Mouse (Mus musculus) intestine, embryonic 15.5 days (tissue): ENCODE measurements around the gene Atp5h. TPM values are rescaled to one million over a fixed set of nuclear protein-coding genes. Genes with fewer than 3 reads are reported as not detected.

Experiments
- ATAC-seq: fragments of 200-750 bp; cut with Nextera tagmentation; 2 replicates; pipeline ENCODE4 v1.8.0; 2017; ENCODE audit warnings: moderate TSS enrichment, moderate library complexity
- H3K27ac ChIP-seq: fragments of 300-500 bp; sonication (generic); 2 replicates; pipeline ENCODE4 v1.5.1; 2015; ENCODE audit warnings: mild to moderate bottlenecking, inconsistent platforms
- H3K27me3 ChIP-seq: fragments of 300-500 bp; sonication (generic); replicated peaks from 2 replicates; pipeline ENCODE4 v1.6.1; 2015; ENCODE audit warnings: inconsistent platforms
- H3K36me3 ChIP-seq: fragments of 300-500 bp; sonication (generic); 2 replicates; pipeline ENCODE4 v1.6.1; 2015; ENCODE audit warnings: inconsistent platforms
- H3K4me1 ChIP-seq: fragments of 300-500 bp; sonication (generic); replicated peaks from 2 replicates; pipeline ENCODE4 v1.6.1; 2015; ENCODE audit warnings: inconsistent platforms
- H3K4me2 ChIP-seq: fragments of 300-500 bp; sonication (generic); replicated peaks from 2 replicates; pipeline ENCODE4 v1.6.1; 2015; ENCODE audit warnings: mild to moderate bottlenecking, inconsistent platforms
- H3K4me3 ChIP-seq: fragments of 300-500 bp; sonication (generic); replicated peaks from 2 replicates; pipeline ENCODE4 v1.5.1; 2015; ENCODE audit warnings: inconsistent platforms
- H3K9ac ChIP-seq: fragments of 300-500 bp; sonication (generic); 2 replicates; pipeline ENCODE4 v1.6.1; 2015; ENCODE audit warnings: inconsistent platforms
- H3K9me3 ChIP-seq: fragments of 300-500 bp; sonication (generic); 2 replicates; pipeline ENCODE4 v1.6.1; 2016; ENCODE audit warnings: inconsistent platforms
- WGBS: fragments of 180-500 bp; shearing (Covaris S2); methylation state at CpG from one replicate; pipeline ENCODE4 v1.1.7; 2015; 5-methylcytosine and 5-hydroxymethylcytosine counted together
- polyA plus RNA-seq: library from polyadenylated mRNA; unstranded; fragments of >200 nt; fragmentation: Nextera tagmentation; extraction: Ambion mirVana; gene quantifications from 2 replicates; pipeline ENCODE4 v1.2.1, GENCODE M21; 2015

Atp5h gene
- polyA plus RNA-seq, 1 experiment from 2014 or later = 989 TPM

DNA sequence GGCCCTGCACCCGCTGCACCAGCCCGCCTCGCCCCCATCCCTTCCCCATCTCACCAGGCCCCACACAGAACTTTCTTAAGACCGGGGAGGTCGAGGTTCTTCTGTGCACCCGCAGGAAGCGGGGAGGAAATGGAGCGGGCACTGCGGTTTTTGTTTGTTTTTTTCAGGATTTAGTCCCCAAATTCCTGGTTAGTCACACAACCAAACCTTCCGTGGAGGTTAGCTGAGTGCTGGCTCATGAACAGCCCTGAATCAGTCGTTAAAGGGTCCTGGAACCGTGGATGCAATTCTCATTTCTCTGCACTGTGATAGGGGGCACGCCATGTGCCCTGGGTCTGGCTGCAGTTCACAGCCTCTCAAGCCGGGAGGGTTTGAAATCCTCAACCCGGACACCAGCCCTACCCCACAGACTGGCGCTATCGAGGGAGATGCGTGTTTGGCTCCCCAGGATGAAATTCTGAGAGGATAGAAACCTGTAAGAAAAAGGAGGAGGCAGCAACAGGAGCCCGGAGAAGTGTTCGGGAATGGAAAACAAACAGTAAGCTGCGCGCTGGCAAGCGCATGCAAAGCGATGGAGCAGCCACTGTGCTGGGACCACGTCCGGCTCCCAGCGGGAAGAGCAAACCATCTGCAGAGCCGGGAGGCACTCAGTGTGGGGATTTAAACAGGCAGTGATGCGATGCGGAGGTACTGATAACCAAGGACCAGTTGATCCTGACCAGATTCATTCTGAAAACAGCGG, 16.0 kb upstream of the Atp5h start:
- no peaks in the 10 kb centered on the region for H3K9me3 ChIP-seq
- no peak overlapping the region for H3K27ac ChIP-seq
- peak overlapping the region; percentile 43 for H3K9ac ChIP-seq
- peaks cover 11% of the 10 kb centered on the region for H3K4me1 ChIP-seq
- peak overlapping the region; percentile 10 for H3K4me3 ChIP-seq
- ATAC-seq = peak; percentile 53; the same call in 1 of the 2 replicates
- peak overlapping the region; percentile 68 for H3K4me2 ChIP-seq
- H3K27me3 ChIP-seq = no peaks in the 10 kb centered on the region
- 7% methylated on average over 31 of the region's 31 CpGs for WGBS
- peaks cover 9% of the 10 kb centered on the region for H3K36me3 ChIP-seq

DNA sequence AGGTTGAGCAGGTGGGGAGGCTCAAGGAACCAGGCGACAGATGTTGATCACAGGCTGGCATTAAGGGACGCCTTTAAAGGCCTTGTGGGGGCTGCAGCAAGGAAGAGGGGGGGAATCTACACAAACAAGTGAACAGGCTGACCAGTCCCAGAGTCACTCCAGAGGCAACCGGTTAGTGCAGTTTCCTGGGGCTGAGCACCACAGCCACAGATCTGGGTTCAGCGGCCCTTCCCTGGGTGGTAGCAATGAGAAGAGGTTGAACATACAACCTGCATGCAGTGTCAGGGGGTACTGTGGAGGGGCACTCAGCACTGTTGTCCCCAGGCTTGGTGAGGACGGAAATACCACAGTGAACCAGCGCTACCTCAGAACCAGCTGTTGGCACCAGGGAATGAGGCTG, 13.6 kb upstream of the Atp5h start:
- Histone ChIP-seq H3K4me2 (no peak overlapping the region), H3K4me1 (peaks cover 11% of the 10 kb centered on the region), H3K36me3 (peaks cover 15% of the 10 kb centered on the region), H3K4me3 (no peak overlapping the region), H3K9ac (no peak overlapping the region), H3K9me3 (no peaks in the 10 kb centered on the region), H3K27me3 (no peaks in the 10 kb centered on the region), H3K27ac (no peak overlapping the region)
- WGBS = 78% methylated on average over 6 of the region's 6 CpGs
- ATAC-seq = no peak; the same call in 1 of the 2 replicates

DNA sequence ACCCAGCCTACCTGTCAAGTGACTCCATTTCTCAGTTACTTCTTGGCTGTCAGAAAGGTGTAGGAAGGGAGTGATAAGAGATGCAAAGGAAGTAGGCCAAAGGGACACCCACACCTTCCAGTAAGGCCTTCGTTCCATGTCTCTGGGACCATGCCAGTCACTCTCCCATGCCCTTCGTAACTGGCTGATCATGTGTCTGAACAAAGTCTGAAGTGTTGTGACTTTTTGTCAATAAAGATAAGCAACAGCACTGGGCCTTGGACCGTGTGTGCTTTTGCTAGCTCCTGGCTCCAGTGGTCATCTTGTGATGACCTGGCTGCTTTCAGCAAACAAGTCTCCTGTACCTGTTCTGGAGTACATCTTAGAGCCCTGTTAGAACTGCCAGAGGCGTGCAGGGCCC, 13.1 kb upstream of the Atp5h start:
- WGBS = 61% methylated on average over 4 of the region's 4 CpGs
- ATAC-seq = peak; percentile 49
- no peak overlapping the region for H3K4me3 ChIP-seq
- no peak overlapping the region for H3K9ac ChIP-seq
- no peaks in the 10 kb centered on the region for H3K27me3 ChIP-seq
- peaks cover 11% of the 10 kb centered on the region for H3K4me1 ChIP-seq
- no peak overlapping the region for H3K27ac ChIP-seq
- H3K4me2 ChIP-seq = no peak overlapping the region
- H3K36me3 ChIP-seq = peaks cover 15% of the 10 kb centered on the region
- no peaks in the 10 kb centered on the region for H3K9me3 ChIP-seq

DNA sequence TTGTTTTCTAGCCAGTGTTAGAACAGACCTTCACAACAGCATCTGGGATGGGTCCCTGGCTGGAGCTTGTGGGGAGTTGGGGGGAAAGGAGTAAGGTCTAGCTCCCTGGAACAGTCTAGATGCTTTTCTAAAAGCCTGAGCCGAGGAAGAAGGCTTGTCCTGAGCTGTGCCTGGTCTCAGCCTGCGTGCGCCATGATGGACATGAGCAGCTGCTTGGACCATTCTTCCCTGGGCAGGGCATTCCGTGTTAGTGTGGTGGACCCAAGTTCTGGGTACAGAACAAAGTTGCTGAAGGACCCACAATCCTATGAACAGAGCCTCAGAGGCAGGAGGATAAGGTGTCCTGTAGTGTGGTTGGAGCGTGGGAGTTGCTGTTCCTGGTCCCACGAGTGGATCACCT, 10.8 kb upstream of the Atp5h start:
- H3K36me3 ChIP-seq = peaks cover 19% of the 10 kb centered on the region
- H3K27ac ChIP-seq = no peak overlapping the region
- H3K9ac ChIP-seq = no peak overlapping the region
- H3K9me3 ChIP-seq = no peaks in the 10 kb centered on the region
- WGBS = 89% methylated on average over 6 of the region's 6 CpGs
- H3K4me1 ChIP-seq = peaks cover 3% of the 10 kb centered on the region; the same call in 1 of the 2 replicates
- no peaks in the 10 kb centered on the region for H3K27me3 ChIP-seq
- H3K4me2 ChIP-seq = no peak overlapping the region
- H3K4me3 ChIP-seq = no peak overlapping the region
- no peak for ATAC-seq

DNA sequence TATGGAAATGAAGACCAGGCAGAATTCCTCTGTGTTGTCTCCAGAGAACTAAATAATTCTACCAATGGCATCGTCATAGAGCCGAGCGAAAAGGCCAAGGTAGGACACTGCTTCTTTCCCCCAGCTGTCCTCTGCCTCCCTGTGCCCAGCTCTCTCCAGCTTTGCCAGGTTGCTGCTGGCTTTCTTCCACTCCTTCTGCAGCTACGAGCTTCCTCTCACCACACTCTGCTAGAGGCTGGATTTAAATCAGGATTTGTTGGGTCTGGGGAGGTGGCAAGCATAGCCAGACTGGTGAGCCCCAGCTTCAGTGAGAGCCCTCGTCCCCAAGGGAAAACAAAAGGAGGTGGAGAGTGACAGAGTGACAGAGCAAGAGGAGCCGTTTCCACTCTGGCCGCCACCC, 9.5 kb upstream of the Atp5h start:
- Histone ChIP-seq H3K36me3 (peaks cover 19% of the 10 kb centered on the region), H3K27me3 (no peaks in the 10 kb centered on the region), H3K4me1 (no peaks in the 10 kb centered on the region), H3K27ac (no peak overlapping the region), H3K4me3 (no peak overlapping the region), H3K9me3 (no peaks in the 10 kb centered on the region), H3K9ac (no peak overlapping the region), H3K4me2 (no peak overlapping the region)
- 88% methylated on average over 7 of the region's 7 CpGs for WGBS
- ATAC-seq = no peak

DNA sequence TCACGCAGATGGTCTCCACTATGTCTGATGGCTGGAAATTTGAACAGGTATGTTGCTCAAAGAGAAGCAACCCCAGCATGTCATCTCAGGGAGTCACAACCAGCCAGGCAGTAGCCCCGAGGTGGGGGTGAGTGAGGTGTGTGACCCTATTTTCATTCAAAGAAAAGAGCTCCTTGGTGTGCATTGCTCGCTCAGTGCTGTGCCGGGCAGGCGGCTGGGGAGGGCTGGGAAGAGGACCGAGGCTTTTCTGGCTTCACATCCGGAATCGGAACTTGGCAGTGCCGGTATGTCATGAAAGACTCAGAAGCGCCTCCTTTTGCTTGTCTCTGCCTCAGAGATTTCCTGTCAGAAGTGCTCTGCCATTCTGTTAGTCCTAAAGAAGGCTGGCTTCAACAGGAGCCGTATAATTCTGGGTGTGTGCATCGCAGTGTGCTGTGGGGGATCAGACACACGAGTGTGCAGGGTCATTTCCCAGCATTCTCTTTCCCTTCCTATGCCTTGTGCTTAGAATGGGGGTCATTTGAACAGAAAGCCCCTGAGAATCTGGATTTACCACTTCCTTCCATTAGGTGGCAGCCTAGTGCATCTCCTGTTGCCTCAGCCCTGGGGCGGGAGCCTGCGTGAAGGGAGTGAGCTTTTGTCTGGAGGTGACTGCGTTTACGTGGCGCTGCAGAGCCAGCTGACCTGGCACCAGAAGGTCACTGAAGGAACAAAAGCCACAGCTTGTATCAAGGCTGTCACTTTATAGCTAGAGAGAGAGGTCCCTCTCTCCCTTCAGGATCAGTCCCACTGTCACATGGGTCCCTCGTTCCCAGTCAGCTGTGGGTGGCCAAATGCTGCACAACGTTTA, 7.9 kb upstream of the Atp5h start:
- Histone ChIP-seq H3K36me3 (peaks cover 19% of the 10 kb centered on the region), H3K9me3 (no peaks in the 10 kb centered on the region), H3K4me1 (no peaks in the 10 kb centered on the region), H3K4me2 (0 out of 2 replicates have a peak overlapping the region, but pooled peaks have one; percentile 22), H3K27me3 (no peaks in the 10 kb centered on the region), H3K9ac (no peak overlapping the region), H3K4me3 (no peak overlapping the region), H3K27ac (no peak overlapping the region)
- 39% methylated on average over 20 of the region's 20 CpGs for WGBS
- peak; percentile 80 for ATAC-seq

DNA sequence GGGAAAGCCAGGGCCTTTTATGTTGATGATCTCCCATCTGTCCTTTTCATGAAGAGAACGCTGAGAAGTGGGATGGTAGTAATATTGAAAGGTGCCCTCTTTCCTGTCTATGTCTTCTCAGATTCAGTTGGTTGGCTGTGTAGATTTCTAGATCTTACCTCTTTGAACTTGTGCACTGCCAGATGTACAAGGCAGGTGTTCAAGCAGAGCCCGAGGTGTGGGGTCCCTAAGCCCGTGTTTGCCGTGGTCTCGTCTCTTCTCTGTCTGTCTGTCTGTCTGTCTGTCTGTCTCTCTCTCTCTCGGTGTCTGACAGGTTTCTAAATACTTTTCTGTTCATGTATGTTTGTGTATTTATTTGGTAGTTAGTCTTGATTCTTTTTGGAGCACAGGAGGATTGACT, 5.9 kb upstream of the Atp5h start:
- Histone ChIP-seq H3K4me3 (no peak overlapping the region), H3K4me1 (peaks cover 11% of the 10 kb centered on the region), H3K36me3 (peaks cover 9% of the 10 kb centered on the region), H3K9ac (no peak overlapping the region), H3K27me3 (no peaks in the 10 kb centered on the region), H3K27ac (no peak overlapping the region), H3K9me3 (no peaks in the 10 kb centered on the region), H3K4me2 (no peak overlapping the region)
- no peak for ATAC-seq
- WGBS = 86% methylated on average over 6 of the region's 6 CpGs

DNA sequence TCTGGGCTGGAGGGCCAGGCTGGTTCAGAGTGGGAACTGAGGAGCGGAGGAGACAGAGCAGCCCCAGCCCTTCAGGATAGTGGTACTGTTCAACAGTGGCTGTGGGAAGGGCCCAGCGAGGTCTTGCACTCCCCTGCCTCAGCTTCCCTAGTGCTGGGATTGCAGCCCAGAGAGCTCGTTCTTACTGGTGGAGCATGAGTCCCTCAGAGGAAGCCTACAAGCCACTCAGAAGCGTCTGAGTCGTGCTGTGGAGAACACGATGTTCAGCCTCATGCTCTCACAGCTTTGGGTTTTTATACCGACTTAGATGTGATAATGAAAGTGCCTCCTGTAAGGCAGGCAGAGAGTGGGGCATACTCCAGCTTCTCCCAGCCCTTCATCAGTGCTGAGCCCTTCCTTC, 4.9 kb upstream of the Atp5h start:
- no peaks in the 10 kb centered on the region for H3K9me3 ChIP-seq
- H3K27ac ChIP-seq = no peak overlapping the region
- 82% methylated on average over 7 of the region's 7 CpGs for WGBS
- H3K4me3 ChIP-seq = no peak overlapping the region
- H3K4me1 ChIP-seq = peaks cover 12% of the 10 kb centered on the region
- no peak overlapping the region for H3K9ac ChIP-seq
- no peak for ATAC-seq
- H3K27me3 ChIP-seq = no peaks in the 10 kb centered on the region
- H3K4me2 ChIP-seq = no peak overlapping the region
- peaks cover 4% of the 10 kb centered on the region for H3K36me3 ChIP-seq

DNA sequence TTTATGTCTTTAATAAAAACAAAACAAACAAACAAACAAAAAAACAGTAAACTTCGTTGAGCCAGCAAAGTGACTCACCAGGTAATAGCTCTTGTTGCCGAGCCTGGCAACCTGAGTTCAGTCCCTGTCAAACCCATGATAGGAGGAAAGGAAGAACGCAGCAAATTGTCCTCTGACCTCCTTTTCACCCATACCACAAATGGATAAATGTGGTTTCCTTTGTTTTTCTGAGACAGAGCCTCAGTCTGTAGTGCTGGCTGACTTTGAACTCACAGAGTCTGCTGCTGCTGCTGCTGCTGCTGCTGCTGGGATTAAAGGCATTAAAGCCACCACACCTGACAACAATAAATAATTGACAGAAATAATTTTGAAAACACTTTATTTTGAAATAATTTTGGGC, 3.3 kb upstream of the Atp5h start:
- Histone ChIP-seq H3K4me1 (peaks cover 19% of the 10 kb centered on the region), H3K4me3 (no peak overlapping the region), H3K4me2 (no peak overlapping the region), H3K9me3 (no peaks in the 10 kb centered on the region), H3K27ac (no peak overlapping the region), H3K27me3 (no peaks in the 10 kb centered on the region), H3K36me3 (peaks cover 4% of the 10 kb centered on the region), H3K9ac (no peak overlapping the region)
- ATAC-seq = no peak
- 79% methylated on average over 3 of the region's 3 CpGs for WGBS

DNA sequence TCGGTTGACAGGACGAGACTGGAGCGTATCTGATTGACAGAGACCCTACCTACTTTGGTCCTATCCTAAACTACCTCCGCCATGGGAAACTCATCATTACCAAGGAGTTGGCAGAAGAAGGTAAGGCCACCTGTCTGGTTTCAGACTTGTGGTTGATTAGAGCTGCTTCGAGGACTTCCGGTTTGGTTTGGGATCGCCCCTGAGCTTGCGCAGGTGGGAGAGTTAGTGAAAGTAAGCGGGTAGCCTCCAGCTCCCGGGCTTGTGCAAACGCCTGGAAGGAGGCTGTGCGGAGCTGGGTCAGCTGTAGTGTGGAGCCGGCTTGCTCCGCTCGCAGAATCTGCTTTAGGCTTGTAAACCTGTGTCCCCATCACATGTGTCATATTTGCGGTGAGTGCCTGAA, 2.2 kb upstream of the Atp5h start:
- Histone ChIP-seq H3K4me1 (peaks cover 21% of the 10 kb centered on the region), H3K36me3 (peaks cover 6% of the 10 kb centered on the region), H3K9ac (no peak overlapping the region), H3K9me3 (no peaks in the 10 kb centered on the region), H3K27ac (no peak overlapping the region), H3K4me2 (no peak overlapping the region), H3K27me3 (no peaks in the 10 kb centered on the region), H3K4me3 (no peak overlapping the region)
- ATAC-seq = no peak
- WGBS = 88% methylated on average over 16 of the region's 16 CpGs

DNA sequence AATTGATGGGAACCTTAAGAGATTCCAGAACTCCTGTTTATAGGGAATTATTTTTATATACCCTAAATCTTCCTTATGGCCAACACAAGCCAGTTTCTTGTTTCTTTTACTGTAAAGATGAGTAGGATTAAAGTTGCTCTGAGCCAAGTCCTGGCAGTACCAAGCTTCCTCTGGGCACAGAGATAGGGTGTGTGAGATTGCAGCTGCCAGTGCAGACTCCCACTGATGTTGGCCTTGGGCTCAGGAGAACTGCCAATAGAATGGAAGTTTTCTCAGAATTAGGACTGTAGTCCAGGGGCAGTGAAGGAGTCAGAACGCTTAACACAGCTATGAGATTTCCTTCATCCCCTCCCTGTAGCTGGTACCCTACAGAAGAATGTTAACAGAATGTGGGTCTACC, 1.6 kb upstream of the Atp5h start:
- Histone ChIP-seq H3K9me3 (no peaks in the 10 kb centered on the region), H3K27ac (no peak overlapping the region), H3K27me3 (no peaks in the 10 kb centered on the region), H3K4me2 (peak overlapping the region; percentile 87), H3K9ac (peak overlapping the region; percentile 18; the same call in 1 of the 2 replicates), H3K4me3 (no peak overlapping the region), H3K4me1 (peaks cover 21% of the 10 kb centered on the region), H3K36me3 (peaks cover 10% of the 10 kb centered on the region)
- 41% methylated on average over 1 of the region's 1 CpGs for WGBS
- ATAC-seq = no peak

DNA sequence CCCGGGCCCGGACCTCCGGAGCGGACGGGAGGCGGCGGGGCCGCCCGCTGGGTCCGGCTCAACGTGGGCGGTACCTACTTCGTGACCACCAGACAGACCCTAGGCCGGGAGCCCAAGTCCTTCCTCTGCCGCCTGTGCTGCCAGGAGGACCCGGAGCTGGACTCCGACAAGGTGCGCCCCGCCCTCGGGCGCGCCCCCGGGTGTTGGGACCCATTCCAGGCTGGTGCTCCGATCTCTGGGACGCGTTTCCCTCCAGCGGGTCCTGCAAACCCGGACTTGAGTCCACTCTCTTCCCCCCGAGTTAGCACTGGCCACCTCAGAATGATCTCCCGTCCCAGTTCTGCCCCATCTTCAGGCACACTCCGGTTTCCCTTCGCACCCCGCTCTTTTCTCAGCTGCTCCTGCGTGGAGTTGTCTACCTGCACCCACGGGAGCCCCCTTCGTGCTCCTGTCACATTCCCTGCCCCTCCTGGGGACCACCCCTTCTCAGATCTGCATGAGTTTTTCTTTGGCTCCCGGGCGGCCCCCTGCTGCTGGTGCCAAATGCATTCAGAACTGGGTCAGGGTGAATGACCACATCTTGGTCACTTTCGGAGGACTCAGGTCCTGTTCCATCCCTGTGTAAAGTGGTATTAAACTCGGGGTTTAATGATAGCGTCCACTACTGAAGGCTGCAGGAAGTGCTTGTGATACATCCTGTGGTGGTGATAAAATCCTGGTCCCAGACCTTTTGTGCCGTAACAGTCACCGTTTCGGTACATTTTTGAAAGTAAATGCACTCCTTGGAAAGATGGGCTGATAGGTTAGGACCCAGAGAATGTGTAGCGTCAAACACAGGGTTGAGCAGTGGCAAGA, 801 bp upstream of the Atp5h start:
- peaks cover 18% of the 10 kb centered on the region for H3K36me3 ChIP-seq
- peaks cover 21% of the 10 kb centered on the region for H3K4me1 ChIP-seq
- peak overlapping the region; percentile 87 for H3K4me2 ChIP-seq
- peak overlapping the region; percentile 92 for H3K4me3 ChIP-seq
- H3K27ac ChIP-seq = peak overlapping the region; percentile 83
- peak overlapping the region; percentile 95 for H3K9ac ChIP-seq
- no peaks in the 10 kb centered on the region for H3K9me3 ChIP-seq
- WGBS = under 1% methylated on average over 45 of the region's 45 CpGs
- H3K27me3 ChIP-seq = no peaks in the 10 kb centered on the region
- ATAC-seq = peak; percentile 85
